Mouse (Mus musculus) kidney, adult 2 months (tissue): ENCODE measurements around the gene Fam187b.

Experiments used
- CTCF ChIP-seq: fragments of 200-500 bp; conservative IDR thresholded peaks from 2 replicates; pipeline ENCODE4 v1.5.1; 2011; ENCODE audit warnings: low read depth, mild to moderate bottlenecking, control low read depth, low read length, moderate library complexity, mixed read lengths; ENCODE audit not compliant: insufficient read depth, insufficient read length
- POLR2A ChIP-seq: fragments of 200-500 bp; IDR thresholded peaks from one replicate; pipeline ENCODE4 v1.6.1; 2011; ENCODE audit warnings: low read depth, low read length, control low read depth

DNA sequence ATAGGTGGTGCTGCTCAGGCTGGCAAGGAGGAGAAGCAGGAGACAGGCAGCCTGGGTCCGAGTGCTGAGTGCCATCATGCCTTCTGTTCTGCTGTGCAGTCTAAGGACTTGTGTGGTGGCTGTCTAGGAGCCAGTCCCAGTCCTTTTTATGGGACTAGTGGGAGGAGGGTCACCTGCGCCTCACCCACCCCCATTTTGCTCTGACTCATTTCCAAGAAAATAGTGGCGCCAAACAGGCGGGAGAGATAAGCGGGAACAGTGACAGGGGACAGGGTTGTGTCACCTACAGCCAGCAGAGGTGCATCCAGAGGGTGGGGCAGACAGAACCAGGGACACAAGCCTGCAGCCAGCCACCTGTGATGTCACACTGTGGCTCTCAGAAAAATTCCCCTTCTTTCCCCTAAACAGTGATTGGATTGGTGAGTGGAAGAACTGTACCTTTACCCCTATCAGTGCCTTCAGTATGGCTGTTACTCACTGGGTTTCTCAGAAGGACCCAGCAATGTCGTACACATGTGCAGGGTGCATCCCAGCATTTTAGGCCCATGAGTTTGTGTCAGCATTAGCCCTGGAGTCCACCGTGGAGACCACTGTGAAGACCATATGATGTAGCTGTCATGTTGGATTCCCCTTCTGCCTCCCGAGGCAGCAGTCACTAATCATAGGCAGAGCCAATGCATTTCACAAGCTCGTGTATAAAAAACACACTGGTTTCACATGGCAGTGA, 29.5 kb upstream of the Fam187b start, which contains the start of gene Hamp:
- TF ChIP-seq CTCF: no peak
- TF ChIP-seq POLR2A: no peak
